Mouse (Mus musculus) sigmoid colon, adult 10 weeks (tissue): ENCODE data around the gene Pank2. TPM values are rescaled to one million over a fixed set of nuclear protein-coding genes. Genes with fewer than 3 reads are reported as not detected.

Experiments used
- polyA plus RNA-seq: library from polyadenylated mRNA; stranded (reverse); fragments of 350-450 nt; fragmentation: Illumina TruSeq; extraction: RNeasy Lipid Tissue Mini Kit (QIAGEN cat#74804); gene quantifications from one replicate; pipeline ENCODE4 v1.2.3, GENCODE M21; 2014; ENCODE audit warnings: low read depth, low replicate concordance

The Pank2 gene
- polyA plus RNA-seq: 60.7 TPM

GRCm38 (mm10) chr2:131262213-131262672 is at the start of gene Pank2:
Pank2 (plus strand) TSS chr2:131262495.

GRCm38 (mm10) chr2:131233307-131234126 is 28.8 kb upstream of the Pank2 start, which contains the start of gene Mavs:
Mavs (plus strand) TSS chr2:131234063.

Other genes starting within 250 kb of the Pank2 start
- 0.47 TPM for gene Gfra4, start 219.4 kb upstream of the Pank2 start, polyA plus RNA-seq
- 7.7 TPM for gene Adam33, start 198.7 kb upstream of the Pank2 start, polyA plus RNA-seq
- 0.47 TPM for gene Siglec1, start 175.7 kb upstream of the Pank2 start, polyA plus RNA-seq
- 0.16 TPM for gene Hspa12b, start 135.2 kb upstream of the Pank2 start, polyA plus RNA-seq
- gene Gm11037, start 129.0 kb upstream of the Pank2 start, polyA plus RNA-seq: not detected
- 1.3 TPM for gene 1700037H04Rik, start 102.4 kb upstream of the Pank2 start, polyA plus RNA-seq
- 17.7 TPM for gene Cenpb, start 82.4 kb upstream of the Pank2 start, polyA plus RNA-seq
- gene Cdc25b, start 75.5 kb upstream of the Pank2 start, polyA plus RNA-seq: 5.1 TPM
- gene Spef1, start 75.2 kb upstream of the Pank2 start, polyA plus RNA-seq: 3.2 TPM
- 3.0 TPM for gene Ap5s1, start 55.4 kb upstream of the Pank2 start, polyA plus RNA-seq
- 6.7 TPM for gene Mavs, start 28.4 kb upstream of the Pank2 start, polyA plus RNA-seq
- 11.5 TPM for gene Rnf24, start 90.4 kb downstream of the Pank2 start, polyA plus RNA-seq
- gene Smox, start 229.0 kb downstream of the Pank2 start, polyA plus RNA-seq: 1.3 TPM